26 mouse cellular contexts compared by ENCODE assay signal in the genomic region with DNA sequence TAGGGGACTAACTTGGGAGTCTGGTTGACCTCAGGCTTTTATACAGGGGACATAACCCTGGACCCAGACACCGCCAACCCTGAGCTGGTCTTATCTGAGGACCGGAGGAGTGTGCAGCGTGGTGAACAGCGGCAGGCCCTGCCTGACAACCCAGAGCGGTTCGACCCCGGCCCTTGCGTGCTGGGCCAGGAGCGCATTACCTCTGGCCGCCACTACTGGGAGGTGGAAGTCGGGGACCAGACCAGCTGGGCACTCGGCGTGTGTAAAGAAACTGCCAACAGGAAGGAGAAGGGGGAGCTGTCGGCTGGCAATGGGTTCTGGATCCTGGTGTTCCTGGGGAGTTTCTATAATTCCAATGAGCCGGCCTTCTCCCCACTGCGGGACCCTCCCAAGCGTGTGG. TPM values are rescaled to one million over a fixed set of nuclear protein-coding genes. Genes with fewer than 3 reads are reported as not detected.
A peak's percentile ranks its signal among the peaks of the same experiment; 100 is the strongest.
DNase-seq lines count a peak whose midpoint lies in the region; ATAC-seq lines count a peak whose summit lies in the region.
"Had no signal": no experiment of that assay in that cellular context is flagged by ENCODE, and none has a peak within 500 bp of the region (broad histone marks: within the 10 kb centered on the region; RNA-seq: fewer than 3 reads in every experiment).

No protein-coding gene starts in this region.

- H3K4me3 ChIP-seq in heart, embryonic 11.5 days (ENCODE audit: low read depth, low read length) = no peak overlapping the region
- no peak overlapping the region for H3K4me3 ChIP-seq in midbrain, embryonic 11.5 days (ENCODE audit: low read depth, low read length)
- H3K4me3 ChIP-seq in midbrain, embryonic 16.5 days (ENCODE audit: low read depth, low read length) = no peak overlapping the region
- H3K4me3 ChIP-seq: erythroblast, embryonic 14.5 days; gastrocnemius, adult 2 months; hindbrain, embryonic 12.5 days; intestine, embryonic 15.5 days; limb, embryonic 12.5 days; lung, embryonic 15.5 days; midbrain, embryonic 12.5 days; neural tube, embryonic 13.5 days had no signal

- H3K27me3 ChIP-seq in heart, embryonic 11.5 days (ENCODE audit: control insufficient read depth, insufficient read depth, low read length) = peaks cover 6% of the 10 kb centered on the region; the same call in 1 of the 2 replicates
- peaks cover 9% of the 10 kb centered on the region for H3K27me3 ChIP-seq in midbrain, embryonic 11.5 days (ENCODE audit: control insufficient read depth, insufficient read depth, low read length)
- H3K27me3 ChIP-seq in midbrain, embryonic 16.5 days (ENCODE audit: control insufficient read depth, insufficient read depth, low read depth, low read length) = peaks cover 1% of the 10 kb centered on the region; the same call in 1 of the 2 replicates

- no peak overlapping the region for H3K4me2 ChIP-seq in heart, embryonic 11.5 days
- H3K4me2 ChIP-seq in midbrain, embryonic 11.5 days = no peak overlapping the region
- no peak overlapping the region for H3K4me2 ChIP-seq in midbrain, embryonic 16.5 days (ENCODE audit: low read length)
- H3K4me2 ChIP-seq: hindbrain, embryonic 12.5 days; intestine, embryonic 15.5 days; limb, embryonic 12.5 days; liver, embryonic 11.5 days; lung, embryonic 15.5 days; midbrain, embryonic 12.5 days; neural tube, embryonic 13.5 days had no signal

- DNase-seq in heart, postnatal 25 days (ENCODE audit: low spot score) = no peak
- DNase-seq in midbrain, embryonic 11.5 days (ENCODE audit: low spot score, missing footprints) = peak; percentile 69
- peak; percentile 52 for DNase-seq in ZHBTc4 (ENCODE audit: low read depth, low spot score)
- no peak for DNase-seq in kidney, postnatal 4 days
- DNase-seq: adrenal gland, adult 8-10 months; B cell, adult 2 months; cerebellum, adult 2 months; gastrocnemius, adult 2 months; kidney, adult 2 months; layer of hippocampus, adult 9-11 months; thymus, postnatal 4 days had no signal

- 58% methylated on average over 17 of the region's 17 CpGs for WGBS in heart, embryonic 11.5 days (ENCODE audit: insufficient replicate concordance)
- WGBS in midbrain, embryonic 11.5 days = 90% methylated on average over 17 of the region's 17 CpGs
- WGBS in midbrain, embryonic 16.5 days = 93% methylated on average over 17 of the region's 17 CpGs

- H3K27ac ChIP-seq in heart, embryonic 11.5 days (ENCODE audit: low read depth, low read length) = peak overlapping the region; percentile 81
- H3K27ac ChIP-seq in midbrain, embryonic 11.5 days (ENCODE audit: low read depth, low read length) = no peak overlapping the region
- H3K27ac ChIP-seq in midbrain, embryonic 16.5 days (ENCODE audit: low read length) = no peak overlapping the region
- H3K27ac ChIP-seq: gastrocnemius, adult 2 months; hindbrain, embryonic 12.5 days; hindbrain, postnatal 0 days; intestine, embryonic 15.5 days; kidney, postnatal 0 days; limb, embryonic 12.5 days; lung, embryonic 15.5 days; midbrain, embryonic 12.5 days; neural tube, embryonic 13.5 days had no signal

- intact Hi-C loops in heart, postnatal 25 days (cut with DNase I) = no loop called here

- peaks cover 77% of the 10 kb centered on the region for H3K4me1 ChIP-seq in heart, embryonic 11.5 days (ENCODE audit: control insufficient read depth, insufficient read depth, low read length)
- no peaks in the 10 kb centered on the region; the same call in 1 of the 2 replicates for H3K4me1 ChIP-seq in midbrain, embryonic 11.5 days (ENCODE audit: control insufficient read depth, insufficient read depth, low read length)
- H3K4me1 ChIP-seq in midbrain, embryonic 16.5 days (ENCODE audit: control insufficient read depth, insufficient read depth, low read length) = no peaks in the 10 kb centered on the region
- H3K4me1 ChIP-seq: intestine, embryonic 15.5 days had no signal

- peaks cover 12% of the 10 kb centered on the region for H3K36me3 ChIP-seq in heart, embryonic 11.5 days (ENCODE audit: control insufficient read depth, insufficient read depth, low read length)
- H3K36me3 ChIP-seq in midbrain, embryonic 11.5 days (ENCODE audit: control insufficient read depth, insufficient read depth, low read length) = peaks cover 11% of the 10 kb centered on the region; the same call in 1 of the 2 replicates
- H3K36me3 ChIP-seq in midbrain, embryonic 16.5 days (ENCODE audit: control insufficient read depth, insufficient read depth, low read length) = peaks cover 40% of the 10 kb centered on the region

- no peaks in the 10 kb centered on the region for H3K9me3 ChIP-seq in heart, embryonic 11.5 days (replicated peaks; ENCODE audit: control insufficient read depth, low read length)
- H3K9me3 ChIP-seq in midbrain, embryonic 11.5 days (ENCODE audit: control insufficient read depth, low read length) = no peaks in the 10 kb centered on the region
- H3K9me3 ChIP-seq in midbrain, embryonic 16.5 days (replicated peaks; ENCODE audit: control insufficient read depth, low read length, poor library complexity, severe bottlenecking) = no peaks in the 10 kb centered on the region
- H3K9me3 ChIP-seq: G1E; hindbrain, embryonic 12.5 days; intestine, embryonic 15.5 days; limb, embryonic 12.5 days; lung, embryonic 15.5 days; midbrain, embryonic 12.5 days; neural tube, embryonic 13.5 days had no signal

- peak overlapping the region; percentile 54; the same call in 1 of the 2 replicates for H3K9ac ChIP-seq in heart, embryonic 11.5 days (ENCODE audit: low read depth, low read length)
- H3K9ac ChIP-seq in midbrain, embryonic 11.5 days (ENCODE audit: low read length) = no peak overlapping the region
- H3K9ac ChIP-seq in midbrain, embryonic 16.5 days (ENCODE audit: low read depth, low read length) = no peak overlapping the region
- H3K9ac ChIP-seq: hindbrain, embryonic 12.5 days; intestine, embryonic 15.5 days; limb, embryonic 12.5 days; lung, embryonic 15.5 days; midbrain, embryonic 12.5 days; neural tube, embryonic 13.5 days had no signal

- ATAC-seq in heart, embryonic 11.5 days (replicated peaks; ENCODE audit: insufficient number of reproducible peaks, low FRiP score, low TSS enrichment) = no peak
- no peak for ATAC-seq in midbrain, embryonic 11.5 days (ENCODE audit: low FRiP score)
- ATAC-seq in midbrain, embryonic 16.5 days = no peak
- no peak for ATAC-seq in activated CD4-positive, CD25-positive, alpha-beta regulatory T cell, adult 4 months
- ATAC-seq: forebrain, embryonic 16.5 days; hindbrain, postnatal 0 days; intestine, embryonic 15.5 days had no signal

RNA-seq across cellular contexts. Expression of a gene that starts 12.2 kb away (rescaled TPM):
- 26.1 and 27.5 TPM in 2 replicates for polyA plus RNA-seq in heart, embryonic 11.5 days (2014; fragmentation: Nextera tagmentation; extraction: Ambion mirVana)
- total RNA-seq in heart, postnatal 25 days (2021) = 10 to 100 TPM; 14.8 to 15.5 TPM
- 17.6 and 18.5 TPM in 2 replicates for polyA plus RNA-seq in midbrain, embryonic 11.5 days (2014; fragmentation: Nextera tagmentation; extraction: Ambion mirVana)
- polyA plus RNA-seq in midbrain, embryonic 16.5 days (2015; fragmentation: Nextera tagmentation; extraction: Ambion mirVana) = 19.5 and 22.3 TPM in 2 replicates
- polyA plus RNA-seq in activated CD4-positive, CD25-positive, alpha-beta regulatory T cell, adult 4 months (2017; shearing (Covaris generic)) = 10 to 100 TPM; 18.5 to 22.2 TPM

RNA-seq across cellular contexts. Expression of a gene that starts 35.7 kb away (rescaled TPM):
- polyA plus RNA-seq in heart, embryonic 11.5 days (2014; fragmentation: Nextera tagmentation; extraction: Ambion mirVana) = 22.5 and 23.3 TPM in 2 replicates
- total RNA-seq in heart, postnatal 25 days (2021) = 10 to 100 TPM; 17.1 to 21.3 TPM
- 57.8 and 61.8 TPM in 2 replicates for polyA plus RNA-seq in midbrain, embryonic 11.5 days (2014; fragmentation: Nextera tagmentation; extraction: Ambion mirVana)
- 107 and 115 TPM in 2 replicates for polyA plus RNA-seq in midbrain, embryonic 16.5 days (2015; fragmentation: Nextera tagmentation; extraction: Ambion mirVana)
- polyA plus RNA-seq in activated CD4-positive, CD25-positive, alpha-beta regulatory T cell, adult 4 months (2017; shearing (Covaris generic)) = 1 to 10 TPM; 3.5 to 5.4 TPM

RNA-seq across cellular contexts. Expression of a gene that starts 35.7 kb away (rescaled TPM):
- polyA plus RNA-seq in heart, embryonic 11.5 days (2014; fragmentation: Nextera tagmentation; extraction: Ambion mirVana) = 1.0 and 1.1 TPM in 2 replicates
- total RNA-seq in heart, postnatal 25 days (2021) = under 1 TPM; 0.10 to 0.17 TPM
- polyA plus RNA-seq in midbrain, embryonic 11.5 days (2014; fragmentation: Nextera tagmentation; extraction: Ambion mirVana) = 0.45 and 0.62 TPM in 2 replicates
- 1.3 and 2.1 TPM in 2 replicates for polyA plus RNA-seq in midbrain, embryonic 16.5 days (2015; fragmentation: Nextera tagmentation; extraction: Ambion mirVana)
- under 1 TPM; 0.17 to 0.20 TPM for polyA plus RNA-seq in activated CD4-positive, CD25-positive, alpha-beta regulatory T cell, adult 4 months (2017; shearing (Covaris generic))

RNA-seq across cellular contexts. Expression of a gene that starts 41.4 kb away (rescaled TPM):
- polyA plus RNA-seq in heart, embryonic 11.5 days (2014; fragmentation: Nextera tagmentation; extraction: Ambion mirVana) = 6.4 and 8.4 TPM in 2 replicates
- total RNA-seq in heart, postnatal 25 days (2021) = 1 to 10 TPM; 1.8 to 2.3 TPM
- polyA plus RNA-seq in midbrain, embryonic 11.5 days (2014; fragmentation: Nextera tagmentation; extraction: Ambion mirVana) = 99.9 and 101 TPM in 2 replicates
- polyA plus RNA-seq in midbrain, embryonic 16.5 days (2015; fragmentation: Nextera tagmentation; extraction: Ambion mirVana) = 345 and 399 TPM in 2 replicates
- 1 to 10 TPM; 1.8 to 4.2 TPM for polyA plus RNA-seq in activated CD4-positive, CD25-positive, alpha-beta regulatory T cell, adult 4 months (2017; shearing (Covaris generic))
- total RNA-seq: gastrocnemius, adult 2 months had no signal
- polyA plus RNA-seq: G1E had no signal

RNA-seq across cellular contexts. Expression of a gene that starts 51.4 kb away (rescaled TPM):
- 172 and 192 TPM in 2 replicates for polyA plus RNA-seq in heart, embryonic 11.5 days (2014; fragmentation: Nextera tagmentation; extraction: Ambion mirVana)
- total RNA-seq in heart, postnatal 25 days (2021) = 100 to 1,000 TPM; 163 to 167 TPM
- polyA plus RNA-seq in midbrain, embryonic 11.5 days (2014; fragmentation: Nextera tagmentation; extraction: Ambion mirVana) = 354 and 381 TPM in 2 replicates
- 550 and 556 TPM in 2 replicates for polyA plus RNA-seq in midbrain, embryonic 16.5 days (2015; fragmentation: Nextera tagmentation; extraction: Ambion mirVana)
- polyA plus RNA-seq in activated CD4-positive, CD25-positive, alpha-beta regulatory T cell, adult 4 months (2017; shearing (Covaris generic)) = 10 to 100 TPM; 11.4 to 17.9 TPM

Comparison
In these comparisons a context has a peak if more than half of its experiments do, and no peak if none do; other contexts are left out.
1. DNase-seq: peak in midbrain, embryonic 11.5 days (single experiment) and ZHBTc4 (single experiment); none in heart, postnatal 25 days (single experiment) and kidney, postnatal 4 days (0 of 2).